Comparison of ENCODE assay signal across 17 mouse cellular contexts in the genomic region with DNA sequence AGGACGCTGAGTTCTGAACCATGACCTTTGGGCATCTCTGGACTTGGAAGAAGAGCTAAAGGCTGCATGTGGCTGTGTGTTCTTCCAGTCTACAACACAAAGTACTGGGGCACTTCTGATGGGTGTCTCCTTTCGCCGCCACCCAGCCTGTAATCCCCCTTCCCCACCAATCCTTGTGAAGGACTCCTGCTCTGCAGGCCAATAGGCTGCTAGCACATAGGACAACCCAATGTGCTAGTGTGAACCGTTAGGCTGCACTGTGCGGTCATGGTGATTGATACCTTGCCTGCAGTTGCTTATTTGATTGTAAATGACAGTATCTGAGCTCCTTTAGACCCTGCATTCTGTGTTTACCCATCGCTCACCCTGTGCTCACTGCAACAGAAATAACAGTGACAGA. TPM values are rescaled to one million over a fixed set of nuclear protein-coding genes. Genes with fewer than 3 reads are reported as not detected.
DNase-seq lines count a peak whose midpoint lies in the region.
"Had no signal": no experiment of that assay in that cellular context is flagged by ENCODE, and none has a peak within 500 bp of the region (broad histone marks: within the 10 kb centered on the region; RNA-seq: fewer than 3 reads in every experiment).

No protein-coding gene starts in this region.

- intact Hi-C loops in heart, postnatal 14 days (cut with DNase I): no loop called here

- peak; percentile 28 for DNase-seq in embryo, embryonic 10 days (ENCODE audit: low spot score)
- DNase-seq in embryo, embryonic 11 days: no peak
- DNase-seq in heart, adult 11 months: peak; percentile 46
- DNase-seq in heart, postnatal 14 days: no peak
- DNase-seq in retina, postnatal 1 day: peak; percentile 18
- no peak for DNase-seq in retina, embryonic 14.5 days (ENCODE audit: low spot score)
- no peak for DNase-seq in spleen, postnatal 4 days (ENCODE audit: low spot score in 2 of 2)
- DNase-seq: adrenal gland, adult 8-10 months; adrenal gland, postnatal 36 days; B cell, adult 2 months; cerebellum, adult 11 months; cerebellum, adult 8-10 months; cerebellum, postnatal 14 days; gastrocnemius, adult 2 months; gastrocnemius, postnatal 25 days; heart, postnatal 10 days; kidney, adult 2 months had no signal

RNA-seq across cellular contexts. Expression of gene Fxr1, which starts 59.5 kb away (rescaled TPM):
- 100 to 1,000 TPM; 158 to 160 TPM for total RNA-seq in heart, postnatal 14 days (2021)

Comparison
In these comparisons a context has a peak if more than half of its experiments do, and no peak if none do; other contexts are left out.
1. DNase-seq: peak in embryo, embryonic 10 days (single experiment), heart, adult 11 months (single experiment) and retina, postnatal 1 day (single experiment); none in embryo, embryonic 11 days (single experiment), heart, postnatal 14 days (0 of 2), retina, embryonic 14.5 days (single experiment) and spleen, postnatal 4 days (0 of 2).